Mouse (Mus musculus): Measurements from ENCODE around the gene Map3k5.

- TF ChIP-seq CTCF (conservative IDR thresholded peaks at IDR 0.05; ENCODE audit: low read length) (no peak), NANOG (IDR thresholded peaks at IDR 0.05; ENCODE audit: borderline replicate concordance, low read length) (no peak), POU5F1 (IDR thresholded peaks at IDR 0.05; ENCODE audit: borderline replicate concordance, low read length) (no peak)
Observed at GRCm38 (mm10) chr10:19893146-19893545, 41.1 kb upstream of the Map3k5 start.
